Mouse (Mus musculus) erythroblast, embryonic 14.5 days (primary cell): Measurements from ENCODE around the gene Tada1. TPM values are rescaled to one million over a fixed set of nuclear protein-coding genes. Genes with fewer than 3 reads are reported as not detected.

ENCODE experiments used
- H3K27me3 ChIP-seq: 2 replicates; pipeline ENCODE4 v1.6.1; 2012; ENCODE audit warnings: inconsistent platforms; ENCODE audit not compliant: control insufficient read depth
- H3K36me3 ChIP-seq: 2 replicates; pipeline ENCODE4 v1.6.1; 2012; ENCODE audit warnings: mild to moderate bottlenecking, inconsistent platforms; ENCODE audit not compliant: control insufficient read depth
- H3K4me1 ChIP-seq: 2 replicates; pipeline ENCODE4 v1.6.1; 2012; ENCODE audit warnings: inconsistent platforms; ENCODE audit not compliant: control insufficient read depth
- H3K4me3 ChIP-seq: replicated peaks from 2 replicates; pipeline ENCODE3; 2012; ENCODE audit warnings: moderate library complexity, mild to moderate bottlenecking, inconsistent platforms
- H3K9me3 ChIP-seq: 2 replicates; pipeline ENCODE4 v1.6.1; 2012; ENCODE audit warnings: low read length, inconsistent platforms, mixed read lengths; ENCODE audit not compliant: control insufficient read depth
- GATA1 ChIP-seq: IDR thresholded peaks from 2 replicates; pipeline ENCODE4 v1.6.1; 2012; ENCODE audit warnings: low read length, inconsistent platforms, mixed read lengths
- TAL1 ChIP-seq: IDR thresholded peaks from 3 replicates; pipeline ENCODE4 v1.6.1; 2012; ENCODE audit warnings: low read length, inconsistent platforms, mixed read lengths
- polyA plus RNA-seq: library from polyadenylated mRNA; stranded (reverse); fragments of >175 nt; gene quantifications from 2 replicates; pipeline ENCODE4 v1.2.3, GENCODE M21; 2012

The Tada1 gene
- polyA plus RNA-seq, 1 experiment: 1.1 TPM

DNA sequence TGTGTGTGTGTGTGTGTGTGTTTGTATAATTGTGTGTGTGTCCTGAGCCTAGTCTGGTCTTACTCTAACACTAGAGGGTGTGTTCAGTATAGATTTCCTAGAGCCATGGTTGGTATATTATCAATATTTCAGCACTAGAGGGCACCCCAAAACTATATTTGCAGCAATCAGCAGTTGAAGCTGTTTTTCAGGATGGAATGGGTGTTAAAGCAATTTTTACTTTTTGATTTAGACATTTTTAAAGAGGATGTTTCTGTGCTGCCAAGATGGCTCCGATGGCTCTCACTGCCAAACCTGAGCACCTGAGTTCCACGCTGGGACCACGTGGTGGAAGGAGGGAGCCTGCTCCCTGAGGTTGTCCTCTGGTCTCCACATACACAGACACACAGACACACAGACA lies 50.2 kb downstream of the Tada1 start:
- Histone ChIP-seq H3K4me1 (peaks cover 5% of the 10 kb centered on the region), H3K4me3 (no peak overlapping the region), H3K27me3 (no peaks in the 10 kb centered on the region), H3K36me3 (no peaks in the 10 kb centered on the region), H3K9me3 (no peaks in the 10 kb centered on the region)
- TF ChIP-seq GATA1: no peak
- TF ChIP-seq TAL1: no peak

DNA sequence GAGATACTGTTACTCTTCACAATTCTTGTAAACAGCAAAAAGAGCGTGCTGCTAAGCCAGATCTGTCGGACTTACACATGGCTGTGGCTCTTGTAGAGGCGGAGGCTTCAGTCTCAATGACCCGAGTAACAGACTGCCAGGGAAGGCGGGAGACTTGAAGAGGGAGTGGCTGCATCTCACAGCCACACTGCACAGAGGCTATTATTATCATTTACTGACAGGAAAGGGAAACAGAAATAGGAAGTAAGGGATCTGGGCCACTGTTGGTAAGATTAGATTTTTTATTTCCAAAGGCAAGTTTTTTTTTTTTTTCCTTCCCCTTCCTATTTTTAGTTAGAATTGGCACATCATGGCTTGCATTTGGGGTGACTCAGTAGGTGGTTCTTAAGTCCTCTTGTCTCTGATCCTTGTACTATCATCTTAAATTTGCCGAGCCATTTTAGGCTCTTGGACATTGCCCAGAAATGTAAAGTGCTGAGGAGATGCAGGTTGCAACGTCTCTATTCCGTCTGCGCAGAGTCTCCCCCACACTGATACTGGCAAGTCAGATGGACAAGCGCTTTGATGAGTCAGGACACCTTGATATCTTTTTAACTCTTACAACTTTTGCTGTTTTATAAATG lies 51.0 kb downstream of the Tada1 start:
- Histone ChIP-seq H3K4me3 (peak overlapping the region; percentile 18), H3K9me3 (no peaks in the 10 kb centered on the region), H3K27me3 (no peaks in the 10 kb centered on the region), H3K36me3 (no peaks in the 10 kb centered on the region), H3K4me1 (peaks cover 5% of the 10 kb centered on the region)
- no peak for TF ChIP-seq TAL1
- no peak for TF ChIP-seq GATA1

DNA sequence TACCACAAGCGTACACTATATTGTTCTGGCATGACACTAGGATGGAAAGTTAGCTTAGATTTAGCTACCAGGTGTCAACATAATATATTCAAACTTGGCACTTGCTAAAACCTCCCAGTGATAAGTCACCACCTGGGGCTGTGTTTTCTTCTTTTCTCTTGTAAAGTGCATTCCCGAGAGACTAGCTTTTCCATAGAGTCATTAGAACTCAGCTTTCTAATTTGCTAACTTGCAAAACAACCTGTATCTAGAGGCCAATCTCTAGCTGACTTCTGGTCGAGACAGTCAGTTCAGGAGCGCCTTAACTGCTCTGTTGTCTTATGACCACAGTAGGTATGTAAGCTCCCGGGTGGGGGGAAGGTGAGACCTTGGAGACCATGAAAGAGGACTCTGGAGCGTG lies 60.5 kb downstream of the Tada1 start:
- H3K9me3 ChIP-seq: no peaks in the 10 kb centered on the region
- H3K27me3 ChIP-seq: no peaks in the 10 kb centered on the region
- H3K36me3 ChIP-seq: no peaks in the 10 kb centered on the region
- TF ChIP-seq GATA1 (no peak), TAL1 (no peak)
- no peak overlapping the region for H3K4me3 ChIP-seq
- H3K4me1 ChIP-seq: no peaks in the 10 kb centered on the region

DNA sequence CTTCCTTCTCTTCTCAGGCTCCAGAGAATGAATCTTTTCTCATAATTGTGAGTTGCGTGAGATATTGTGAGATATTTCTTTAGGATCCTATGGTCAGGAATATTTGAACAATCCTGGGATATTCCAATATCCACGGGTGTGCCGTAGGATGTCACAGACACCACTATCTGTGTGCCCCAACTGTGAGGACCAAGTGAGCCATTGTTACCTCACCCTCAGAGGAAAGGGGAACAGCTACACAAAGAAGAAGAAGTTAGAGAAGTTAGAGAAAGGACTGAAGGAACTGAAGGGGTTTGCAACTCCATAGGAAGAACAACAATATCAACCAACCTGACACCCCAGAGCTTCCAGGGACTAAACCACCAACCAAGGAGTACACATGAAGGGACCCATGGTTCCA lies 63.1 kb downstream of the Tada1 start:
- TF ChIP-seq TAL1: no peak
- no peak for TF ChIP-seq GATA1
- no peaks in the 10 kb centered on the region for H3K36me3 ChIP-seq
- H3K4me3 ChIP-seq: no peak overlapping the region
- no peaks in the 10 kb centered on the region for H3K4me1 ChIP-seq
- H3K9me3 ChIP-seq: no peaks in the 10 kb centered on the region
- H3K27me3 ChIP-seq: no peaks in the 10 kb centered on the region

Other genes with a start within 250 kb of the Tada1 start
- gene Gpa33, start 248.9 kb upstream of the Tada1 start, polyA plus RNA-seq: not detected in 2 replicates
- not detected in 2 replicates for gene Mael, start 140.3 kb upstream of the Tada1 start, polyA plus RNA-seq
- not detected in 2 replicates for gene Ildr2, start 125.0 kb upstream of the Tada1 start, polyA plus RNA-seq
- gene Pogk, start 30.8 kb downstream of the Tada1 start, polyA plus RNA-seq: 0.02 TPM in 1 of 2 replicates, not detected in the other
- gene Gm4846, start 118.5 kb downstream of the Tada1 start, polyA plus RNA-seq: not detected in 2 replicates